Mouse (Mus musculus) forebrain, embryonic 16.5 days (tissue): ENCODE data around the gene Mtrex. TPM values are rescaled to one million over a fixed set of nuclear protein-coding genes. Genes with fewer than 3 reads are reported as not detected.

Experiments
- ATAC-seq: fragments of 200-750 bp; cut with Nextera tagmentation; 2 replicates; pipeline ENCODE4 v1.8.0; 2017; ENCODE audit warnings: mild to moderate bottlenecking, moderate library complexity
- H3K27ac ChIP-seq: fragments of 300-500 bp; sonication (generic); 2 replicates; pipeline ENCODE4 v1.5.1; 2014; ENCODE audit warnings: low read length, control low read depth
- H3K27me3 ChIP-seq: fragments of 300-500 bp; sonication (generic); replicated peaks from 2 replicates; pipeline ENCODE4 v1.6.1; 2014; ENCODE audit warnings: low read length; ENCODE audit not compliant: control insufficient read depth, insufficient read depth
- H3K36me3 ChIP-seq: fragments of 300-500 bp; sonication (generic); 2 replicates; pipeline ENCODE4 v1.6.1; 2014; ENCODE audit not compliant: control insufficient read depth, insufficient read depth
- H3K4me1 ChIP-seq: fragments of 300-500 bp; sonication (generic); replicated peaks from 2 replicates; pipeline ENCODE4 v1.6.1; 2014; ENCODE audit warnings: low read length; ENCODE audit not compliant: control insufficient read depth, insufficient read depth
- H3K4me2 ChIP-seq: fragments of 300-500 bp; sonication (generic); 2 replicates; pipeline ENCODE4 v1.6.1; 2014; ENCODE audit warnings: mild to moderate bottlenecking, low read length, control low read depth
- H3K4me3 ChIP-seq: fragments of 300-500 bp; sonication (generic); replicated peaks from 2 replicates; pipeline ENCODE4 v1.5.1; 2014; ENCODE audit warnings: mild to moderate bottlenecking, low read length, control low read depth
- H3K9ac ChIP-seq: fragments of 300-500 bp; sonication (generic); replicated peaks from 2 replicates; pipeline ENCODE4 v1.6.1; 2014; ENCODE audit warnings: low read depth, low read length, control low read depth
- H3K9me3 ChIP-seq: fragments of 300-500 bp; sonication (generic); 2 replicates; pipeline ENCODE4 v1.6.1; 2016; ENCODE audit warnings: low read length; ENCODE audit not compliant: control insufficient read depth
- WGBS: fragments of 180-500 bp; shearing (Covaris S2); extraction: QIAGEN DNeasy Blood & Tissue Kit; methylation state at CpG from one replicate; pipeline ENCODE4 v1.1.7; 2014; 5-methylcytosine and 5-hydroxymethylcytosine counted together
- polyA plus RNA-seq: library from polyadenylated mRNA; unstranded; fragments of >200 nt; fragmentation: Nextera tagmentation; extraction: Ambion mirVana; gene quantifications from 2 replicates; pipeline ENCODE4 v1.2.1, GENCODE M21; 2015

Gene Mtrex
- polyA plus RNA-seq, 1 experiment from 2014 or later, result 69.4 TPM

DNA sequence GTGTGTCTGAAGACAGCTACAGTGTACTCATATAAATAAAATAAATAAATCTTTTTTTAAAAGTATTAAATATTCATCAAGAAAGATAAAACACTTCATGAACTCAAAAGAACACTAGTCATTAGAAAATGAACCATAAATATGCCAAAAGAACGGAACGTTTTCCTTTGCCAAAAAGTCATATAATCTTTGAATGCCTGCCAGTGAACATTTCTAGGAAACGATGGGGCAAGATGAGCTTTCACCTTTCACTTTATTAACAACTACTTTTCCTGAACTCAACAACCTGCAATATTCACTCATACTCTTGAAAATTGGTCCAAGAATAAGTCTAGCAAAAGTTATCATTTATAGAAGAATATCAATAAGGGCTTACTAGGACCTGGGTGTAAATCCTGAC is 25.0 kb downstream of the Mtrex start:
- H3K27ac ChIP-seq, result no peak overlapping the region
- no peak for ATAC-seq
- no peaks in the 10 kb centered on the region for H3K4me1 ChIP-seq
- H3K9me3 ChIP-seq, result no peaks in the 10 kb centered on the region
- H3K27me3 ChIP-seq, result no peaks in the 10 kb centered on the region
- H3K9ac ChIP-seq, result no peak overlapping the region
- 90% methylated on average over 3 of the region's 3 CpGs for WGBS
- no peak overlapping the region for H3K4me3 ChIP-seq
- H3K36me3 ChIP-seq, result peaks cover 19% of the 10 kb centered on the region
- no peak overlapping the region for H3K4me2 ChIP-seq

DNA sequence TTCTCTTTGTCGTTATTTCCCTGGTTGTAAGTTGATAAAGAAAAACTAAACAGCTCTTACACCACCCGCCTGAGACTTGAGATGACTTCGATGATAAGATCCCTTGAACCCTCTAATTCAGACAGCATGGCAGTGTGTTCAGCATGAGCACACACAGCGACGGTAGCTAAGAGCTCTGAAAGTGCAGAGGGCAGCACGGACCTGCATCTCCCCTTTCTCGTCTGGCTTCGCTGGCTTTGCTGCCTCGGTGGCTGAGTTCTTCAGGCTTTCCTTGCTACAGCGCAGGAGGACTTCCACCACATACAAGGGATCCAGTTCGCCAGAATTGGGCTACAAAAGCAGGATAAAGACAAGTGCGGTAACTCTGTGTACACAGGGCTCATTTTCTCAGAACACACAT is 40.0 kb downstream of the Mtrex start:
- H3K9me3 ChIP-seq, result no peaks in the 10 kb centered on the region
- no peak overlapping the region for H3K9ac ChIP-seq
- no peak for ATAC-seq
- peaks cover 44% of the 10 kb centered on the region for H3K36me3 ChIP-seq
- no peaks in the 10 kb centered on the region for H3K27me3 ChIP-seq
- H3K4me3 ChIP-seq, result no peak overlapping the region
- 94% methylated on average over 12 of the region's 12 CpGs for WGBS
- no peak overlapping the region for H3K4me2 ChIP-seq
- no peak overlapping the region for H3K27ac ChIP-seq
- H3K4me1 ChIP-seq, result no peaks in the 10 kb centered on the region

DNA sequence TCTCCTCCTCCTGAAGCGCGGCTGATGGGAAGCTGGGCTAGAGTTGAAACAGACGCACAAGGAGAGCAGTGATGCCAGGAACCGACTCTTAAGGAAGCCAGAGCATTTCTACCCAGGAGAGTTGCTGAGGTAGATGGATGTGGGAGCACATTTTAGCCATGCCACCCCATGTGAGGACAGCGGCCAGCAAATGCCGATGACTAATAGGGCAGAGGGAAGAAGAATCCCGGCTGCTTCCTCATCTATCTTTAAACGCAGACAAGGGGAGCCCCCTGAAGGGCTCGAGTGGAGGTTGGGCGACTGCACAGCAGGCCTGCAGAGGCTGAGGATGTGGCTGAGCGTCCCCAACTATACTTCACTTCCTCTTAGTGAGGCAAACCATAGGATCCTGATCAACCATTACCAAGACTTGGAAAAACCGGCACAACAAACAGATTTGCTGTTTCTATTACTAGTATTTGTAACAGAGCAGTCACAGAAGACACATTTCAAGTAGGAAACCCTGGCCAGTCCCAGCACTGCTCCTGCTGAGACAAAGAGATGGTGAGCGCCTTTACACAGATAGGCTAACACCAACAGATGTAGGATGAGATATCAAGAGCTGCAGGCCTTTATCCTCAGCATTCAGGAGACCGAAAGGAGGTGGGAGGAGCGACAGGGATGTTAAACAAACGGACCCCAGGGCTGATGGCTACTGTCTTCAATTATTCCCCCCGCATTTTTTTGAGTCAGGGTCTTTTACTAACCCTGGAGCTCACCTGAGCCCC is 55.5 kb downstream of the Mtrex start:
- no peaks in the 10 kb centered on the region for H3K9me3 ChIP-seq
- no peak overlapping the region for H3K9ac ChIP-seq
- peaks cover 40% of the 10 kb centered on the region for H3K36me3 ChIP-seq
- no peak overlapping the region for H3K4me3 ChIP-seq
- H3K27me3 ChIP-seq, result no peaks in the 10 kb centered on the region
- H3K27ac ChIP-seq, result no peak overlapping the region
- WGBS, result 86% methylated on average over 17 of the region's 17 CpGs
- no peak overlapping the region for H3K4me2 ChIP-seq
- H3K4me1 ChIP-seq, result no peaks in the 10 kb centered on the region
- no peak for ATAC-seq

DNA sequence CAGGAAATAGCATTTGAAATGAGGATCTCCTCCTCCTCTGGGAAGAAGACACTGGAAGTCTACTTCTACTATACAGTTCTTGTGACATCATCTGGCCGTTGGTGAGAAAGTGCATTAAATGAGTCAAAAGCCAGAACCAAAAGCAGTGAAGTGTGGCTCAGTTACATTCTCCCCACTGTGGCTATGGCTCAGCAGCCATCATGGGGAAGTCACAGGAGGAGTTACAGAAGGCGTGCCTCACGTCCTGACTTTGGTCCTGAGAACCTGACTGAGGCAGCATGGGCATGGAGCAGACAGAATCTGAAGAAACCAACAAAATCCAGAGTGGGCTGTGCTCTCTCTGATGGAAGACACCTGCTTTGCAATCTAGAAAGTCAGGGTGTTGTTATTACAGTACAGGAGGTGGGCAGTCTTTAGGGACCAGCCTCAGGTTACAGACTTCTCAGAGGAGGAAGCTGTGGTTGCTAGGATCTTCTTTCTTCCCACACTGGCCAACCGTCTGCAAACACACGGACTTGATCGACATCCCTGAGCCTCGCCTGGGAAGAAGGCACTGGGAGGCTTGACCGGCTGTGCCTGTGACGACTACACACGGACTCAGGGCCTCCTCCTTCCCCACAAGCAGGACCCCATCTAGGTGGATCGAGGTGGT is 57.0 kb downstream of the Mtrex start:
- no peak overlapping the region for H3K4me3 ChIP-seq
- 88% methylated on average over 11 of the region's 11 CpGs for WGBS
- H3K4me1 ChIP-seq, result no peaks in the 10 kb centered on the region
- H3K4me2 ChIP-seq, result no peak overlapping the region
- H3K27me3 ChIP-seq, result no peaks in the 10 kb centered on the region
- no peak overlapping the region for H3K9ac ChIP-seq
- no peak overlapping the region for H3K27ac ChIP-seq
- ATAC-seq, result no peak
- H3K9me3 ChIP-seq, result no peaks in the 10 kb centered on the region
- peaks cover 39% of the 10 kb centered on the region for H3K36me3 ChIP-seq

DNA sequence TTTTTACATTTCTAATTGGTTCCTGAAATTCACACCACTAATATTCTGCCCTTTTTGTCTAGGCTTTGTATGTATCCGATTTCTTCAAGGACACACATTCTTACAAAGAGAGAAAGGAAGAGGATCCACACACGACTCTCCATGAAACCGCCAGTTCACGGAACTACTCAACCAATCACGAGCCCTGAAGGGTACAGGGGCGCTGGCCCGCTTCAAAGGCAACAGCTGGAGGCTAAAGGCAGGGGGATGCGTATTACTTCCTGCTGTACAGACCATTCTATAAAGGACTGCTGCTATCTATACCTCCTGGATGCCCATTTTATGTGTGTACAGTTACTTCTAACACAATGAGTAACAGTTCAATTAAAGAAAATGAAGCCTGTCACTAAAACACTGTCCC is 59.8 kb downstream of the Mtrex start:
- no peak overlapping the region for H3K27ac ChIP-seq
- no peak overlapping the region for H3K4me3 ChIP-seq
- peaks cover 30% of the 10 kb centered on the region for H3K36me3 ChIP-seq
- no peaks in the 10 kb centered on the region for H3K9me3 ChIP-seq
- WGBS, result 90% methylated on average over 8 of the region's 8 CpGs
- no peak overlapping the region for H3K9ac ChIP-seq
- H3K27me3 ChIP-seq, result no peaks in the 10 kb centered on the region
- H3K4me2 ChIP-seq, result no peak overlapping the region
- H3K4me1 ChIP-seq, result no peaks in the 10 kb centered on the region
- no peak for ATAC-seq

DNA sequence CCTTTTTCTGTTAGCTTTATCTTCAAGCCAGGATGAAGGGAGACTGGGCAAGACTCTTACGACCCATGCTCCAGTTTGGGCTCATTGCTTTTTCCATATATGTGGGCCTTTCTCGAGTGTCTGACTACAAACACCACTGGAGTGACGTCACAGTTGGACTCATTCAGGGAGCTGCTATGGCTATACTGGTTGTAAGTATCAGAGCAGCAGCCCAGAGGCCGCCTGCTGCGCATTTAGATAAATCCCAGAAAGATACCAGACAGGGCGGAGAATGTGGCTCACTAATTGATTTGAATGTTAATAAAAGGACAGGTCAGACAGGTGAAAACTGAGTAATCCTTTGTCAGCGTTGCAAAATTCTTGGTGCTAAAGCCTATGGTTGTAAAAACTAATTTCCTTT is 60.4 kb downstream of the Mtrex start:
- H3K36me3 ChIP-seq, result peaks cover 24% of the 10 kb centered on the region
- H3K27ac ChIP-seq, result no peak overlapping the region
- H3K4me1 ChIP-seq, result no peaks in the 10 kb centered on the region
- H3K27me3 ChIP-seq, result no peaks in the 10 kb centered on the region
- no peak overlapping the region for H3K4me3 ChIP-seq
- WGBS, result 88% methylated on average over 7 of the region's 7 CpGs
- no peak overlapping the region for H3K9ac ChIP-seq
- H3K4me2 ChIP-seq, result no peak overlapping the region
- ATAC-seq, result no peak
- H3K9me3 ChIP-seq, result no peaks in the 10 kb centered on the region

DNA sequence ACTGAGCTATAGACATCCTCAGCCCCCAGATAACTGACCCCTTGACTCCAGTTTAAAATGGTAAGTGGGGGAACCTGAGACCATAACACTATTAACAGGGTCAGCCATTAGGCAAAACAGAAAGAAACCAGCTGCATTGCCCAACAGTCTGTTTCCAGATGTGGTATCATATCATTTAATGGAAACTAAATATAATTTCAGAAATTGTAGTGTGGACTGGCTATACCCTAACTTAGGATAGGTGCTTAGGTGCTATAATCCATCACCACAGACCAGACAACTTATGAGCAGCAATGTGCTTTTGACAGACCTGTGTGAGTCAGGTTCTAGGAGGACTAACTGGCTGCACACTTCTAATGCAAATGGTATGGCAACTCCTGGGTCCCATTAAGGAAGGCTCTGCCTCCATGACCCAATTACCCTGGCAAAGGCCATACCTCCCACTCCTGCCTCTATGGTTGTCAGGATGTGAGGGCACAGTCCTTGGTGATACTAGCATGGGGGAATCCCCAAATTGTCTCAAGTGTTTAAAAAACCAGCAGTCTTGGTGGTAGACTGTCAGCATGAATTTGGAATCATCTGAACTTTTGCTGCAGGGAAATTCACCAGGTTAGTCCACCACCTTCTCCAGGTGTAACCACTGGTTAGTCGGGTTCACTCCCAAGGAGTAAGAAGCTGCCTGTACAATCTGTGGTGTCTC is 64.1 kb downstream of the Mtrex start:
- peaks cover 15% of the 10 kb centered on the region for H3K36me3 ChIP-seq
- H3K27ac ChIP-seq, result no peak overlapping the region
- H3K27me3 ChIP-seq, result no peaks in the 10 kb centered on the region
- H3K4me2 ChIP-seq, result no peak overlapping the region
- no peak for ATAC-seq
- no peaks in the 10 kb centered on the region for H3K4me1 ChIP-seq
- H3K4me3 ChIP-seq, result no peak overlapping the region
- WGBS, result 93% methylated on average over 1 of the region's 1 CpGs
- H3K9me3 ChIP-seq, result no peaks in the 10 kb centered on the region; the same call in 1 of the 2 replicates
- H3K9ac ChIP-seq, result no peak overlapping the region

DNA sequence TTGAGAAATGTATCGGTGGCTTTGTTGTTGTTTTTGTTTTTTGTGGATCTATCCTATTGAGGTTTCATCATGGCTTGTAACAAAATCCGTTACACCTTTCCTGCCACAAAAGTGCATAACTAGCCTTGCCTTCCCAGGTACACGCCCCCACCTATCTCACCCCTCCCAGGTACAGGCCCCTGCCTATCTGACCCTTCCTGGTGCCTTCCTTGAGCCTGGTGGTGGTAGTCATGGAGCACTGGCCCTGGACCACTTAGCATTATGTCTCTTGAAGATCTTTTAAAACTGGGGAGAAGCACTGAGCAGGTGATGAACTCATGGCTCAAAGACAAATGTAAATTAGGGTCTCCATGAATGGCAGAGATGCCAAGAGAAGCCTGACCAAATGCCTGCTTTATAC is 64.9 kb downstream of the Mtrex start:
- Histone ChIP-seq H3K9ac (no peak overlapping the region), H3K27ac (no peak overlapping the region), H3K4me3 (no peak overlapping the region), H3K4me1 (no peaks in the 10 kb centered on the region), H3K27me3 (no peaks in the 10 kb centered on the region), H3K36me3 (peaks cover 7% of the 10 kb centered on the region), H3K4me2 (no peak overlapping the region), H3K9me3 (no peaks in the 10 kb centered on the region; the same call in 1 of the 2 replicates)
- 71% methylated on average over 3 of the region's 3 CpGs for WGBS
- ATAC-seq, result no peak

DNA sequence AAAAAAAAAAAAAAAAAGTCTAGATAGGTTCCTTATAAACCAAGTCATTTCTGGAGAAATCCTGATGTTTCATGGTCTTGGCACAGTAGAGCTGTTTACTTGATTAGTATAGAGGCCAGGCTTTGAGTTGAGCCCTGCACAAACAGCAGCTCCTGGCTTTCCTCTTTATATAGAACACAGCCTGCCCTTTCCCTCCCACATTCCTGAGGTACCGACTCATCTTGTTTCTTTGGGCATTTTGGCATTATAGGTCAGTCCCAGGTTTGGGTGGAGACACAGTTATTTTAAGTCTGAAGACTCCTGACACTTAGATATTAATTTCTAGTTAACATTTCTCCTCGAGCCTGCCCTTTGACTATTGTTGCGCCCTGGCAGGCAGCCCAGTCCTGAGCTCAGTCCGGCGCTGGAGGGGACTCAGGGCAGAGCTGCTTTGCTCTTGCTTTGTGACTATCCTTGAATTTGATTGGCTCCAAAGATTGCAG is 65.3 kb downstream of the Mtrex start:
- no peak overlapping the region for H3K27ac ChIP-seq
- H3K4me1 ChIP-seq, result no peaks in the 10 kb centered on the region
- H3K9ac ChIP-seq, result no peak overlapping the region
- H3K4me3 ChIP-seq, result no peak overlapping the region
- no peaks in the 10 kb centered on the region for H3K27me3 ChIP-seq
- H3K36me3 ChIP-seq, result peaks cover 4% of the 10 kb centered on the region
- 28% methylated on average over 5 of the region's 5 CpGs for WGBS
- ATAC-seq, result no peak
- H3K4me2 ChIP-seq, result no peak overlapping the region
- H3K9me3 ChIP-seq, result no peaks in the 10 kb centered on the region; the same call in 1 of the 2 replicates
